Mouse (Mus musculus) liver, embryonic 14.5 days (tissue): ENCODE measurements around the gene Adamtsl3.

Experiments used
- CTCF ChIP-seq: IDR thresholded peaks from 2 replicates; pipeline ENCODE4 v1.5.1; 2016; ENCODE audit warnings: antibody characterized with exemption, low read depth, control low read depth
- EP300 ChIP-seq: IDR thresholded peaks from 2 replicates; pipeline ENCODE4 v1.6.1; 2016; ENCODE audit warnings: antibody characterized with exemption, low read depth

DNA sequence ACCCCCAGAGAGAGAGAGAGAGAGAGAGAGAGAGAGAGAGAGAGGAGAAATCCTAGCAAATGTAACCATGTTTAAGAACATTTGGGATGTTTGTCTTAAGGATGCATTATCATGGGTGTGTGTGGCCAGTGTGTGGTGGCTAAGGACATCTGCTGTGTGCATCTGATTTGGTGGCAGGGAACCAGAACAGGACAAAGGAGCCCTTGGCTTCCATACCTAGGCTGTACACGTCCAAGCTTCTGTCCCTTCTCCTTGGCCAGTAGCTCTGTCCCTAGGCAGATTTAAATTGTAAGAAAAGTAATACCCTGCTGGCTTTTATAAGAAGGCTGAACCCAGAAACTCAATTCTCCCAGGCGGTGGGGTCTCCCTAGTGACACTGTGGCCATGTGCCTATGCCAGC is 40.9 kb upstream of the Adamtsl3 start:
- TF ChIP-seq CTCF (no peak), EP300 (no peak)
